Mouse (Mus musculus) spleen, adult 2 months (tissue): ENCODE measurements around the gene Gab2.

Experiments
- CTCF ChIP-seq: fragments of 200-500 bp; IDR thresholded peaks from 2 replicates; pipeline ENCODE4 v1.5.1; 2011; ENCODE audit warnings: mild to moderate bottlenecking, inconsistent platforms; ENCODE audit not compliant: insufficient read depth, insufficient read length, insufficient replicate concordance; ENCODE audit errors: extremely low read depth
- POLR2A ChIP-seq: fragments of 200-500 bp; IDR thresholded peaks from 2 replicates; pipeline ENCODE4 v1.6.1; 2011; ENCODE audit warnings: low read depth, low read length, inconsistent platforms

- TF ChIP-seq CTCF = no peak
- TF ChIP-seq POLR2A = no peak
Observed at GRCm38 (mm10) chr7:97304471-97304870, 223.1 kb downstream of the Gab2 start.
